Mouse (Mus musculus): ENCODE data around the gene Prr14l.
"Not testable (repeated sequence)": the region's sequence is repeated elsewhere in the genome, so short reads cannot be mapped to it uniquely, and the experiment has no call there.

Prr14l gene

DNA sequence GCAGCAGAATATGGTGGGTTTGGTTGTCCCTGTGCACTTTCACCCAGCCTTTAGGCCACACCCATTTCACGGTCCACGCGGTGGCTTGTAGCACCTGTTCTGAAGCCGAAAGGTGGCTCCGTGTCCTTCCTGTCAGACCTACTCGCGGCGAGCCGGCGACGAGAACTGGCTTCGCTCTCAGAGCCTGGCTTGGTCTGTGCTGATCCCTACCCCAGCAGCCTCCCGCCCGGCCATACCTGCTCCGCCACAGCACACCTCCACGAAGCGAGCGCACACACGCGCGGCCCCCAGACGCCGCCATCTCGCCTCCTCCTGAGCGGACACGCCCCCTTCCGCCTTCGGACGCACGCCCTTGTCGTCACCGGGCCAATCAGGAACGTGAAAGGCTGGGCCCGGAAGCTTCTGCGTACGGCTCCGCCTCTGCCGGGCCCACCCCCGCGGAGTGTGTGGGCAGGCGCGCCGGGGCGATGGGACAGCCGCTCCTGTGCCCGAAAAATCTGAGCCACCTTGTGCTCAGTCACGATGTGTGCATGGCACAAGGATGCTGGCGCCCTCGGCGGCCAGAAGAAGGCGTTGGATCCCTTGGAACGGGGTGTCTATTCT, 68.6 kb downstream of the Prr14l start, which contains the start of gene Pisd:
Gene Pisd, minus strand, starts transcription at position 334 of the 603 bp plus-strand sequence.
- peak; percentile 96 to 98 for DNase-seq

DNA sequence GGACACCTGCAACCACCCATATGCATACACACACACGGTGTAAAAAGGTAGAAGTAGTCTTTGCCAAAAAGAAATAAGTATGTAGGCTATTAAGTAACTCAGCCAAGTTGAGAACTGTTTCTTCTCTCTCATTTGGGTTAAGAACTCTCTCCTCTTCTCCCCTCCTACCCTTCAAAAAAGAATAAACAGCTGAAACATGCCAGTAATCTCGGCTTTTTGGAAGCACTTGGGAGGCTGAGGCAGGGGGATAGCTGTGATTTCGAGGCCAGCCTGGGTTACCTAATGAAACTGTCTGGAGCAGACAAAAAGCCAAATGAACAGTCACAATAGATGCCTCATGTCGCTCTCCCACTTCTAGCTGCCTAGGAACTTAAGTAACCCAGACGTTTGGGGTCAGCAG, 69.3 kb downstream of the Prr14l start:
- DNase-seq: no peak

DNA sequence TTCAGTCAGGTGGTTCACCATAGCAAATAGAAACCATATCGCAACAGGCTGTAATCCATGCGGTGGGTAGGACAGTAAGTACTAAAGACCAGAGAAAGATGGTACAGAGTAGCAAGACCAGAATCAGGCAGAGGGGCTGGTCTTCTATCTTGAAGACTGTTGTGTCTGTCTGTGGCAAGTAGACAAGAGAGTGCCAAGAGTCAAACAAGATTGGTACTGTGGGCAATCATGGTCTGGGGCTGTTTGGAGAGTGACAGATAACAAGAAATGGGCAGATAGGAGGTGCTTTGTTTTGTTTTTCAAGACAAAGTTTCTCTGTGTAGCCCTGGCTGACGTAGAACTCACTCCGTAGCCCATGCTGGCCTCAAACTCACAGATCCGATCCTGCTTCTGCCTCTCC, 72.5 kb downstream of the Prr14l start:
- DNase-seq: no peak

DNA sequence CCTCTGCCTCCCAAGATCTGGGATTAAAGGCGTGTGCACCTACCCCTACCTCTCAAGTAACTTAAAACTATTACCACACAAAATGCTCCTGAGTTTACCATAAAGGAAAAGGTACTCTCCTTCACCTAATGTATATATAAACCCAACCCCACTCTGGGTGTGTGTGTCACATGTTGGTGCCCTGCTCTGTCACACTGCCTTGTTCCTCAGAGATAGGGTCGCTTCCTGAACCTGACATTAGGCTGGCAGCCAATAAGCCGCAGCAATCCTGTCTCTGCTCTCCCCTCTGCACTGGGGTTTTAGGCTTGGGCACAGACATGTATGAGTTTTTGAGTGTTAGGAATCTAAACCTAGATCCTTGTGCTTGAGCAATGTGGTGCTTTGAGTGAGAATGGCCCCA, 75.9 kb downstream of the Prr14l start:
- DNase-seq: peak in 1 of 2 experiments; percentile 12

DNA sequence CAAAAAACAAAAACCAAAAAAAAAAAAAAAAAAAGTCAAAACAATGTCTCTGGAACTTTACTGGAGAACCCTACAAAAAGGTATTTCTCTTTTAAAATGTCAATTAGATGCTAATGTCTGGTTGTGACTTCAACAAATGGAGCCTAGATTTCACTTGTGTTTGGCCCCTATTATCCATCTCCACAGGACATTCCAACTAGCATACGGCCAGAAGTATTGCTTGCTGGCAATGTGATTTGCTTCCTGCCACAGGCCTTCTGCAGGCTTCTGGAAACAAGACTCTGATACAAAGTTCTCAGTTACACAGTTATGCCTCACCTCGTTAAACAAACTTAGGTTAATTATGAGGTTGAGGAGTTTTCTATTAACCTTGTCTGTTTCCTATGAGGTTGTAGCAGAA, 81.7 kb downstream of the Prr14l start:
- peak in 1 of 2 experiments; percentile 11 for DNase-seq

DNA sequence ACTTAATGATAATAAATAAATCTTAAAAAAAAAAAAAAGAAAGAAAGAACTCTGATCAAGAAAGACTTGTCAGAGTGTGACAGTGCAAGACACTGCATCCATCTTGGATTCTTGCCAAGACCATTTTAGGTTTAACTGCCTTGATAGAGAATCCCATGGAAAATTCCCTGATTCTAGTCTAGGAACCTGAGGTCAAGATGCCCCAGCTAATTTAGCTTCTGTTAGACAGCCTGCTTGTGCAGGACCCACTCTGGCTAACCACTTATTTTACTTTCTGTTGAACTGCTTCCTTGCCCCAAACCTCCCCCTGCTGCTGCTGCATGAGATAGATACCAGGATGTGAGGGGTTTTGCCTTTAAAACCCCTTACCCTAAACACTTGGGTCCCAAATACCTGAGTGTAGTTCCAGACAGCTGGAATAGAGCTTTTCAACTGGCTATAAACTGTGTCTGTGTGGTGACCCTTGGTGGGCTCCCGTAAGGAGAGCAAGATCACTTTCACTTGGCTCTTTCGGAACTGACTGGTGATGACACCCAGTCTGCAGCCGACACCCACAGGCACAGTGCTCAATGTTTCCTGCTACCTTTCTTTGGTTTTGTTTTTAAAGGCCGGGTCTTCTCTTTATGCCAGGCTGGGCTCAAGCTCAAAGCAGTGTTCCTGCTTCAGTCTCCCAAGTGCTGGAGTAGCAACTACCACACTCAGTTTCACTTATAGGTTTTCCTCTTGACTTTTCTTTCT, 86.3 kb downstream of the Prr14l start:
- no peak for DNase-seq

DNA sequence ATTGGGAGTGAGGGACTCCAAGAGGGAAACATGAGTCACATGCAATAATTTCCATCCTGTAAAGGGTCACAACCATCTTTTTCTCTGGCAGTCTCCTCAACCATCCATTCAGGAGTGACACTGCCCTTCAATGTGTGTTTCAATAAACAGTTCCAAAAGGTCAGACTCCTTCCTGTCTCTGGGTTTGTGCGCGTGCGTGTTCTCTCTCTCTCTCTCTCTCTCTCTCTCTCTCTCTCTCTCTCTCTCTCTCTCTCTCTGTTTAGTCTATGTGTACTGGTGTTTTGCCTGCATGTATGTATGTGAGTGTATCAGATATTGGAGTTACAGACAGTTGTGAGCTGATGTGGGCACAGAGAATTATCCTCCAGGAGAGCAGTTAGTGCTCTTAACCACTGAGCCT, 87.1 kb downstream of the Prr14l start:
- no peak for DNase-seq

DNA sequence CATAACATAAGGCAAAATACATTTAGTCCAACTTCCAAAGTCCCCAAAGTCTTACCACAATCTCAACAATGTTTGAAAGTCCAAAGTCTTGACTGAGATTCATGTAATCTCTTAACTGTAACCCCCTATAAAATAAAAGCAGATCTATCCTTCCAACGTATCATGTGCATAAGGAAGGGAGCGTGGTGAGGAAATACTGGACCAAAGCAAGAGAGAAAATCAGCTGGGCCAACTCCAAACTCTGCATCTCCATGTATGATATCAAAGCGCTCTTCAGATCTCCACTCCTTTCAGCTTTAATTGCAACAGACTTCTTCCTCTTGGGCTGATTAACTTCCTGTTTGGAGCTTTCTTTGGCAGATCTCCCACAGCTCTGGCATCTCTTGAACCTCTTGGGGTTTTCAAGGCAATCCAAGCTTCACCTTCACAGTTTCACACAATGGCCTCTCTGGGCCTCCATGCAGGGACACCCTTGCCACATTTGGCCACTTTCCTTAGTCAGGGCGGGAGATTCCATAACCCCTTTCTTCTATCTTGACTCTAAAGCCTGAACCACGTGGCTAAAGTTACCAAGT, 92.4 kb downstream of the Prr14l start:
- peak; percentile 21 to 35 for DNase-seq

DNA sequence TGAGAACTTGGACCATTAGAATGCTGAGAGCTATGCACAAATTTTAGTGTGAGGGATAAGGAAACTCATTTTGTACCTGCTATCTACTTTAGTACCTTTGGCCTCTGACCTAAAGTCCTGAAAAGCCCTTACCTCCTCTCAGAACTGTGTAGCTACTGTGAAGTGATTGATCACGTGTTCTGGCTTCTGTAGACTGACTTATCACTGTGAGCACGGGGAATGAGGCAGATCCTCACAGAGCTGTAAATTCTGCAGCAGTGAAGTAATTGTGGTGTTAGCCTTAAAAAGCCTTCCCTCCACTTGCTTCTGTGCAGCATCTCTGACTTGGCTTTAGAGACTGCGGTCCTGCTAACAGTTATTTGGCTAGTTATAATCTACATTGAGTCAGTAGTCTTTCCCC, 93.3 kb downstream of the Prr14l start:
- DNase-seq: no peak

DNA sequence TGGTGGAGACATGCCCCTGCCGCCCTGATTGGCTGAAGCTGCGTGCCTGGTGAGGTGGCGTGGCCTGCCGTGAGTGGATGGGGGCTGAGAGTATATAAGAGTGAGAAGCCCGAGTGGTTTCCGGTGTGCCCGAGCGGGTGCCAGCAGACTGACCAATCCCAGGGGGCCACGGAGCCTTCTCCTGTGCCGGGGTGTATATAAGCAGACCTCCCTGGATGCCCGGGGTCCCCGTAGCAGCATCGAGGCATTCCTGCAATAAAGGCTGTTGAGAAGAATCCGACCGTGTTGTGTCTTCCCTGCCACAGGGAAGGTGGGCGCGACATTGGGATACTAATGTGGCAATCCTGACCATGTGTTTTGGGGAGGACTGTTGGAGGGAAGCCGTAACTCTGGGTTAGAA, 93.7 kb downstream of the Prr14l start:
- DNase-seq: not testable (repeated sequence)

DNA sequence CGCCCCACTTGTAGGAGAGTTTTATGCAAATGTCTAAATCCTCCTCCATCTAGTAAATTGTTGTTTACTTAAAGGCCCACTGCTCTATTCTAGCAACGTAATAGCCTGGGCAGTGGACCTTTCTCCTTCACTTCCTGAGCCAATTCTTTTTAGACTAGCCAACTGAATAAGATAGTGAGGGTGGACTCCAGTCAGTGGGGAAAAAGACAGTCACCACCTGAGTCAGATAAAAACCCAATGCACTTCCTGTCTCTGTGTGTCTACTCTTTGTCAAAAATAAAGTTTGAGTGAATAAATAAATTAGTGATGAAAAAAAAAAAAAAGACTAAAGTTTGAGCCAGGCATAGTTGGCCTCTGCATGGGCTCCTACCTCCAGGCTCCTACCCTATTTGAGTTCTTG, 94.4 kb downstream of the Prr14l start:
- DNase-seq: no peak

DNA sequence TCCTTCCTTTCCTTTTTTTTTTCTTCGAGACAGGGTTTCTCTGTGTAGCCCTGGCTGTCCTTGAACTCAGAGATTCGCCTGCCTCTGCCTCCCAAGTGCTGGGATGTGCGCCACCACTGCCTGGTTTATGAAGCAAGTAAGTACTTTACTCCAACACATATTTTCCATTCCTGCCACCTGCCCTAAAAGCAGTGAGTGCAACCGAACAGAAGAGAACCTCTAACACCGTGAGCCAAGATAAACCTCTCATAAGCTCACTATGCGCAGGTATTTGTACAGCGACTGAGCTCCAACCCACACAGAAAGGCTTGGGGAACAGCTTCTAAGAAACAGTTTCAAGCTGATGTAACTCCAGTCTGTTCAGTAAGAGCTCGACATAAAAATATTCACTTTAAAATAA, 97.9 kb downstream of the Prr14l start:
- no peak for DNase-seq

DNA sequence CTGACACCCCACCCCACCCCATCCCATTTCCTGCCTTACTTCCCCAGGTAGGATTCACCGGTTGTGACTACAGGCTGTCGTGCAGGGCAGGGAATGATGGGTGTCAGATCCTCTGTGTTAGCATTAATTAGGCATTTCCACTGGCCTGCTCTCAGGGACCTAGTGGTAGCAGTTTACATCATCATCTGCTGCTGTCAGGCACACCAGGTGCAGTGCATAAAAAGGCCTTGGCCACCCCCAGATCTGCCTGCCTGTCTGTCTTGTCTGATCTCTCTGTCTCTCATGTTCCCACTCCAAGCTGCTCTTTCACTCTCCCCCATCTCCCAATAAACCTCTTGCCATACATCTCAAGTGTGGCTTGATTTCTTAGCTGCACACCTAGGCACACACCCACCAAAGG, 102.3 kb downstream of the Prr14l start:
- no peak for DNase-seq

DNA sequence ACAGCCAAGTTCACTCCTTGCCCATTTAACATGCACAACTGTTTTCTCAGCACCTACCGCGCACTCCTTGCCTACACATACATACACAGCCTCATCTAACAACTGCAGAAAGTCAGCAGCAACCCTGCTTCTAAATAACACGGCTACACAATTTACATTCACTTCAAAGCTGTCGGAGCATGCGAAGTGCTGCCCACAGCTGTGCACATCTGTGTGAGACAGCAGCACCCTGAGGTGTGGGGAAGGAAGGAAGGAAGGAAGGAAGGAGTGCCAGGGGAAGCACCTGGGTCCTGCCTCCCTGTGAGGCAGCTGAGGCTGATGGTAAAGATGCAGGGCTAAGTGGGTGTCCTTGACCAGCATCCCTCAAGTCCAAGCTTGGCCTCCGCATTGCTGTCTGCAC, 105.1 kb downstream of the Prr14l start:
- DNase-seq: no peak

DNA sequence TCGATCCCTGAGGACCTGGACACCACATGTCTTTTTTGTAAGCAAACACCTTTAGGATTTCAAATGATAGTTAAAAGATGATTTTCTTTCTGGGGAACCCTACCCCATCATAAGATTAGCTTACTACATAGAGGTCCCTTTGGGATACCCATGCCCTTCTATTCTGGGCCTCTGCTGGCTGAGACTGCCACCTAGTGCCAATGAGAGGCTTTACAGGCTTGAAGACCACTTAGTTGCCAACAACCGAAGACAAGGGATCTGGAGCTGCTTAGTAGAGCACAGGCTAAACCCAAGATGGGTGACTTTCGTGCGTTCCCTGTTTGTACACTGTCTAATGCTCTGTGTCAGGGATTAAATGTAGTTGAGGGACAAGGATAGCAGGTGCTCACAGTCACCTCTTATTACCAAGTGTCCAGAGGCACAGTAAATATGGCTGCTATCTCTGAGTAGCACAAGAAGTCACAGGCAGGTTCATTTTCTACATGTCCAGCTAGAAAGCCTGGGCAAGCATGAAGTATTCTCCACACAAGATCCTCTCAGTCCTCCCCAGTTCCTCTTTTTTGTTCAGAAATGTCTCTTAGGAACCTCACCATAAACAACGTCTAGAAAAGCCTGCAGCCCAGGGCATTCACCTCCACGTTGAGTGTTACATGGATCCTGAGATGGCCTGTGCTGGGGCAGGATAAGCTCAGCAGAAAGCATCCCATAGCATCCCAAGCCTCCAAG, 106.2 kb downstream of the Prr14l start:
- DNase-seq: peak; percentile 44 to 68

DNA sequence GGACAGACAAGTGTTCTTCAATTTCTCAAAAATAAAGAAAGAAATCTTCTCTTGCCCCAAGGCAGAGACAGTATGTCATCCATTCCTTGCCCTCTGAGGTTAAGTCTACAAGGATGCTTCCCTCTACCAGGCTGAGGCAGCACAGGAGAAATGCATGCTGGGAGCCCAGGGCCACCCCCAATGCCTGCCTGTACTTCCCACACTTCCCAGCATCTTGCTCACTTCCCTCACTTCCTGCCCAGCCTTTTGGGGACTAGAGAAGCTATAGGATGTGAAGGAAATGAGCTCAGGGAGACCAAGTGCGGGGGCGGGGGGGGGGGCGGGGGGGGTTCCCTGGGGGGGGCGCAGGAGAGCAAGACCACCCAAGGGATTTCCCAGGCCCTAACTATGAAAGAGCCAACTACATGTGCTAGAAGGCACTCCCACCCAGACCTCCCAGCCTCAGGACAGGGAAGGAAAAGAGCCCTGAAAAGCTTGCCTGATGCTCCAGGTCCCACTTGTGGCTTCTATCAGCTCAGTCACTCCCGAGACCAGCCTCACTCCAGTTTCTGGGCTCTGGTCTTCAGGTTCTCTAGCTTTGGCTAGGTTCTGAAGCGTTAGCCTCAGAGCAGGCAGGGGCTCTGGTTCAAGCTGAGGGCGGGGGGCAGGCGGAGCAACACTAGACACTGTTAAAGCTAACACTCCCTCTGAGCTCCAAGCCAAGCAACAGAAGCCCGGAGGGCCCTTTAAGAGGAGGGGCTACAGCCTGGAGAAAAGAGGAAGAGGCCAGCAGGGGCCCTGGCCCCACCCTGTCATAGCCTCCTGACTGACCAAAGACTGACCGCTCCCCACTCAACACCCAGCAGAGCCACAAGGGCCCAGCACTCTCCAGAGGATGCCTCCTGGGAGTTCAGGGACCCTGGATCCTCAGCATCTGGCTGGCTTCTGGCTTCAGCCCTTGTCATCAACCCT, 108.1 kb downstream of the Prr14l start:
- DNase-seq: peak; percentile 83 to 85

DNA sequence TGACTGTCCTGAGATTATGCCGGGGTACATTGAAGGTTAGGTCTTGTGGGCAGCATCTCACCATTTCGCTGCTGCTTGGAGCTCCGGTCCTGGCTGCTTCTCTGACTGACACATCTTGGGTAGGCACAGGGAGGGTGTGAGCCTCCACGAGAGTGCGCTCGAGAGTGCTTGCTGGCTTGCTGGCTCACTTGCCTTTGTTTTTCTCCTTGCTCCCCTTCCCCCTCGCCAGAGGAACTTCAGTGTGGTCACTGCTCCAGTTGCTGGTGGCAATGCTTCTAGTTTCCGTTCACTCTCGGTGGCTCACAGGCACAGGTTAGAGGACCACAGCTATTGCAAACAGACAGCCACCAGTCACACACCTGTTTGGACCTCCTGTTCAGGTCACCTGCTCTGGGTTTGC, 111.9 kb downstream of the Prr14l start:
- peak in 1 of 2 experiments; percentile 46 for DNase-seq

DNA sequence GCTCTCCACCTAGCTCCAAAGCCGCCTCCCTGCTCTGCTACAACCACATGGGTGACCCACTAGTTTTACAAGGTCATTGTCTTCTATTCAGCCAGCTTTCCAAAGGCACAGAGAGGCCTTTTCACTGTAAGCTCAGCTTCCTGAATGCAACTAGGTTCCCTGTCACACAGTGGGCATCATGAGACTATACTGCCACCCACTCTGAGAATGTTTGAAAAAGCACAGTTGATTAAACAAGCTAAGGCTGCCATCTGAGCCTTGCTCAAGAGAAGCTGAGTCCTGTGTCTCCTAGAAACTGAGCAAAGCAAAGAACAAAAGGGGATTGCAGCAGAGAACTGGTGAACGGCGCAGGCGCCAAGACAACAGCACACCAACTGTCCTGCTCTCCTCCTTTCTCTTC, 112.7 kb downstream of the Prr14l start:
- not testable (repeated sequence) for DNase-seq

DNA sequence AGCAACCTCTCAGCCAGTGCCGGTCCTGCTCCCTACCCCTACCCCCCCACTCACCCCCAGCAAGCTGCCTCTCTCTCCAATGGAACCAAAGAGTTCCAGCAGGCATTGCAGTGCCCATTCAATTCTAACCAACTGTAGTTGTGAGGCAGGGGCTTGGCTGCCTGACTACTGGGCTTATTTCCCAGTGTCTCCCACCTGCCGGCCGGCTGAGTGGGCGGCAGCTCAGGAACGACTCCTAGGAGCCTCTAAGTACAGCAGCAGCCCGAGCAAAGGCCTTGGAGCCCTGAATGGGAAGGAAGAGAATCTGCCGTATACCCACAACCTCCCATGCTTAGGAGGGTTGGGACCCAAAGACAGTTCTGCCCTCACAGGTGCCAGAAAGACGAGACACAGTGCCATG, 113.2 kb downstream of the Prr14l start:
- not testable (repeated sequence) for DNase-seq

DNA sequence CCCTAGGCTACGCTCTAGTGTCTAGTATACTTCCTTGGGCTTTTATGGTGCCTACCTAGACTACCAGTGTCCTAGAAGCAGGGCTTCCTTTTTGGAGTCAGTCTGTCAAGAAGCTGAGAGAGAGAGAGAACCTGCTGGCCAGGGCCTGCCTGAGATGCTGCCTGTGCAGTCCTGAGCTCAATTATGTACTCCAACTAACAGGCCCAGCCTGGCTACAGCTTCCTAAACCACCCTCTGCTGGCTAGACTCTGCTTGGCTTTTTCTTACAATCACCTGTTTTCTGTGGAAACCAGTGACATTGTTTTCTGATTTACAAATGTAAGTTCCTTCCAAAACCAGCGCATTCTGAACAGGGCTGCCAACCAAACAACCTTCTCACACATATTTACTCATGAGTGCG, 113.9 kb downstream of the Prr14l start:
- DNase-seq: no peak
